Mouse (Mus musculus): ENCODE data around the gene Nrp1. TPM values are rescaled to one million over a fixed set of nuclear protein-coding genes. Genes with fewer than 3 reads are reported as not detected.

Nrp1 gene
- total RNA-seq, 1 experiment, result 21.3 TPM

GRCm38 (mm10) chr8:128390759-128391158 lies 32.4 kb downstream of the Nrp1 start:
- Histone ChIP-seq H3K9me3 (ENCODE audit: control insufficient read depth, insufficient read depth, low read depth, low read length) (no peaks in the 10 kb centered on the region), H3K36me3 (ENCODE audit: control insufficient read depth, insufficient read depth, low read length, poor library complexity, severe bottlenecking) (no peaks in the 10 kb centered on the region), H3K27ac (ENCODE audit: insufficient read depth, low read depth, low read length, poor library complexity, severe bottlenecking) (no peak overlapping the region), H3K4me3 (ENCODE audit: insufficient read depth in 1 of 2, low read depth in 1 of 2, low read length in 2 of 2, poor library complexity in 1 of 2, severe bottlenecking in 1 of 2) (no peak overlapping the region), H3K9ac (ENCODE audit: insufficient read depth, low read depth, low read length, poor library complexity, severe bottlenecking) (no peak overlapping the region), H3K4me1 (ENCODE audit: control insufficient read depth in 2 of 2, insufficient read depth in 2 of 2, low read length in 2 of 2, poor library complexity in 1 of 2) (no peaks in the 10 kb centered on the region)
- in situ Hi-C loops (cut with MboI; ENCODE audit: low sequenced_read_pairs in 2 of 2, unreplicated experiment in 2 of 2), result no loop called here
- no peak for DNase-seq (ENCODE audit: low read depth, low spot score)
- TF ChIP-seq ZNF384 (IDR thresholded peaks at IDR 0.05; ENCODE audit: low read depth, low read length) (no peak), ZC3H11A (IDR thresholded peaks at IDR 0.05; ENCODE audit: borderline replicate concordance, low read depth, low read length) (no peak), CHD2 (IDR thresholded peaks at IDR 0.05; ENCODE audit: low read depth, low read length) (no peak), MAFK (IDR thresholded peaks at IDR 0.05; ENCODE audit: insufficient read depth, low read depth, low read length) (no peak), HCFC1 (IDR thresholded peaks at IDR 0.05; ENCODE audit: borderline replicate concordance, insufficient read depth, low read length) (no peak)

- Histone ChIP-seq H3K9me3 (ENCODE audit: control insufficient read depth, insufficient read depth, low read depth, low read length) (no peaks in the 10 kb centered on the region), H3K27ac (ENCODE audit: insufficient read depth, low read depth, low read length, poor library complexity, severe bottlenecking) (no peak overlapping the region), H3K36me3 (ENCODE audit: control insufficient read depth, insufficient read depth, low read length, poor library complexity, severe bottlenecking) (no peaks in the 10 kb centered on the region), H3K4me3 (ENCODE audit: insufficient read depth in 1 of 2, low read depth in 1 of 2, low read length in 2 of 2, poor library complexity in 1 of 2, severe bottlenecking in 1 of 2) (no peak overlapping the region), H3K4me1 (ENCODE audit: control insufficient read depth in 2 of 2, insufficient read depth in 2 of 2, low read length in 2 of 2, poor library complexity in 1 of 2) (no peaks in the 10 kb centered on the region), H3K9ac (ENCODE audit: insufficient read depth, low read depth, low read length, poor library complexity, severe bottlenecking) (no peak overlapping the region)
- TF ChIP-seq HCFC1 (IDR thresholded peaks at IDR 0.05; ENCODE audit: borderline replicate concordance, insufficient read depth, low read length), result no peak
- no peak for TF ChIP-seq MAFK (IDR thresholded peaks at IDR 0.05; ENCODE audit: insufficient read depth, low read depth, low read length)
- no peak for TF ChIP-seq ZC3H11A (IDR thresholded peaks at IDR 0.05; ENCODE audit: borderline replicate concordance, low read depth, low read length)
- TF ChIP-seq CHD2 (IDR thresholded peaks at IDR 0.05; ENCODE audit: low read depth, low read length), result no peak
- no peak for TF ChIP-seq ZNF384 (IDR thresholded peaks at IDR 0.05; ENCODE audit: low read depth, low read length)
- in situ Hi-C loops (cut with MboI; ENCODE audit: low sequenced_read_pairs in 2 of 2, unreplicated experiment in 2 of 2), result no loop called here
- no peak for DNase-seq (ENCODE audit: low read depth, low spot score)
Observed at GRCm38 (mm10) chr8:128391182-128391760, 32.9 kb downstream of the Nrp1 start.

- in situ Hi-C loops (cut with MboI; ENCODE audit: low sequenced_read_pairs in 2 of 2, unreplicated experiment in 2 of 2), result no loop called here
- no peak for TF ChIP-seq ZC3H11A (IDR thresholded peaks at IDR 0.05; ENCODE audit: borderline replicate concordance, low read depth, low read length)
- TF ChIP-seq MAFK (IDR thresholded peaks at IDR 0.05; ENCODE audit: insufficient read depth, low read depth, low read length), result no peak
- TF ChIP-seq HCFC1 (IDR thresholded peaks at IDR 0.05; ENCODE audit: borderline replicate concordance, insufficient read depth, low read length), result no peak
- no peak for TF ChIP-seq CHD2 (IDR thresholded peaks at IDR 0.05; ENCODE audit: low read depth, low read length)
- TF ChIP-seq ZNF384 (IDR thresholded peaks at IDR 0.05; ENCODE audit: low read depth, low read length), result no peak
- DNase-seq (ENCODE audit: low read depth, low spot score), result no peak
- no peak overlapping the region for H3K27ac ChIP-seq (ENCODE audit: insufficient read depth, low read depth, low read length, poor library complexity, severe bottlenecking)
- H3K36me3 ChIP-seq (ENCODE audit: control insufficient read depth, insufficient read depth, low read length, poor library complexity, severe bottlenecking), result no peaks in the 10 kb centered on the region
- H3K9ac ChIP-seq (ENCODE audit: insufficient read depth, low read depth, low read length, poor library complexity, severe bottlenecking), result no peak overlapping the region
- H3K4me3 ChIP-seq (ENCODE audit: insufficient read depth in 1 of 2, low read depth in 1 of 2, low read length in 2 of 2, poor library complexity in 1 of 2, severe bottlenecking in 1 of 2), result no peak overlapping the region
- no peaks in the 10 kb centered on the region for H3K4me1 ChIP-seq (ENCODE audit: control insufficient read depth in 2 of 2, insufficient read depth in 2 of 2, low read length in 2 of 2, poor library complexity in 1 of 2)
- no peaks in the 10 kb centered on the region for H3K9me3 ChIP-seq (ENCODE audit: control insufficient read depth, insufficient read depth, low read depth, low read length)
Observed at GRCm38 (mm10) chr8:128394671-128395193, 36.3 kb downstream of the Nrp1 start.

GRCm38 (mm10) chr8:128396968-128397367 lies 38.6 kb downstream of the Nrp1 start:
- H3K4me1 ChIP-seq (ENCODE audit: control insufficient read depth in 2 of 2, insufficient read depth in 2 of 2, low read length in 2 of 2, poor library complexity in 1 of 2), result no peaks in the 10 kb centered on the region
- H3K9me3 ChIP-seq (ENCODE audit: control insufficient read depth, insufficient read depth, low read depth, low read length), result no peaks in the 10 kb centered on the region
- H3K27ac ChIP-seq (ENCODE audit: insufficient read depth, low read depth, low read length, poor library complexity, severe bottlenecking), result no peak overlapping the region
- H3K4me3 ChIP-seq (ENCODE audit: insufficient read depth in 1 of 2, low read depth in 1 of 2, low read length in 2 of 2, poor library complexity in 1 of 2, severe bottlenecking in 1 of 2), result no peak overlapping the region
- in situ Hi-C loops (cut with MboI; ENCODE audit: low sequenced_read_pairs in 2 of 2, unreplicated experiment in 2 of 2), result no loop called here
- TF ChIP-seq ZNF384 (IDR thresholded peaks at IDR 0.05; ENCODE audit: low read depth, low read length), result no peak
- no peak for TF ChIP-seq HCFC1 (IDR thresholded peaks at IDR 0.05; ENCODE audit: borderline replicate concordance, insufficient read depth, low read length)
- no peak for TF ChIP-seq CHD2 (IDR thresholded peaks at IDR 0.05; ENCODE audit: low read depth, low read length)
- no peak for TF ChIP-seq MAFK (IDR thresholded peaks at IDR 0.05; ENCODE audit: insufficient read depth, low read depth, low read length)
- TF ChIP-seq ZC3H11A (IDR thresholded peaks at IDR 0.05; ENCODE audit: borderline replicate concordance, low read depth, low read length), result no peak
- no peaks in the 10 kb centered on the region for H3K36me3 ChIP-seq (ENCODE audit: control insufficient read depth, insufficient read depth, low read length, poor library complexity, severe bottlenecking)
- H3K9ac ChIP-seq (ENCODE audit: insufficient read depth, low read depth, low read length, poor library complexity, severe bottlenecking), result no peak overlapping the region
- no peak for DNase-seq (ENCODE audit: low read depth, low spot score)
